ENCODE assay signal across 7 mouse cellular contexts in genomic region chr8:83331899-83332697, GRCm38 (mm10). TPM values are rescaled to one million over a fixed set of nuclear protein-coding genes. Genes with fewer than 3 reads are reported as not detected.
DNase-seq lines count a peak whose midpoint lies in the region; ATAC-seq and TF ChIP-seq lines count a peak whose summit lies in the region.

Gene Elmod2 (minus strand): TSS chr8:83332486.

- intact Hi-C loops in left cerebral cortex, postnatal 4 days (cut with DNase I), result no loop called here

- peak within 1 kb of the TSS; percentile 82 for H3K9ac ChIP-seq in intestine, postnatal 0 days (ENCODE audit: low read depth, low read length)
- peak within 1 kb of the TSS; percentile 82 for H3K9ac ChIP-seq in midbrain, embryonic 12.5 days (replicated peaks)

- peak within 1 kb of the TSS; percentile 93 for H3K4me3 ChIP-seq in embryonic facial prominence, embryonic 10.5 days
- peak within 1 kb of the TSS; percentile 87 for H3K4me3 ChIP-seq in intestine, postnatal 0 days (ENCODE audit: low read depth, low read length)
- peak within 1 kb of the TSS; percentile 90 for H3K4me3 ChIP-seq in midbrain, embryonic 12.5 days
- H3K4me3 ChIP-seq in small intestine, adult 2 months (ENCODE audit: low read depth, low read length), result peak within 1 kb of the TSS; percentile 97

- H3K36me3 ChIP-seq in embryonic facial prominence, embryonic 10.5 days (replicated peaks), result peaks cover 21% of the 10 kb centered on the region
- H3K36me3 ChIP-seq in intestine, postnatal 0 days (ENCODE audit: control insufficient read depth, insufficient read depth), result peaks cover 8% of the 10 kb centered on the region
- H3K36me3 ChIP-seq in midbrain, embryonic 12.5 days, result peaks cover 18% of the 10 kb centered on the region
- H3K36me3 ChIP-seq in small intestine, adult 2 months (ENCODE audit: control insufficient read depth, insufficient read depth, low read length), result peaks cover 7% of the 10 kb centered on the region; the same call in 1 of the 2 replicates

- H3K9me3 ChIP-seq in embryonic facial prominence, embryonic 10.5 days, result no peaks in the 10 kb centered on the region
- no peaks in the 10 kb centered on the region for H3K9me3 ChIP-seq in intestine, postnatal 0 days (ENCODE audit: control insufficient read depth)
- no peaks in the 10 kb centered on the region for H3K9me3 ChIP-seq in midbrain, embryonic 12.5 days

- peak within 1 kb of the TSS; percentile 90 for H3K27ac ChIP-seq in embryonic facial prominence, embryonic 10.5 days (replicated peaks)
- peak within 1 kb of the TSS; percentile 63 for H3K27ac ChIP-seq in intestine, postnatal 0 days (ENCODE audit: low read depth, low read length)
- peak within 1 kb of the TSS; percentile 68 for H3K27ac ChIP-seq in midbrain, embryonic 12.5 days (replicated peaks)
- peak within 1 kb of the TSS; percentile 85 for H3K27ac ChIP-seq in small intestine, adult 2 months (ENCODE audit: insufficient read depth, low read depth, low read length)

- H3K27me3 ChIP-seq in embryonic facial prominence, embryonic 10.5 days (replicated peaks; ENCODE audit: low read depth, poor library complexity, severe bottlenecking), result peaks cover 20% of the 10 kb centered on the region
- H3K27me3 ChIP-seq in intestine, postnatal 0 days (replicated peaks; ENCODE audit: control insufficient read depth, insufficient read depth, low read length), result no peaks in the 10 kb centered on the region; the same call in 1 of the 2 replicates
- peaks cover 7% of the 10 kb centered on the region; the same call in 1 of the 2 replicates for H3K27me3 ChIP-seq in midbrain, embryonic 12.5 days
- H3K27me3 ChIP-seq in small intestine, adult 2 months (ENCODE audit: control insufficient read depth, insufficient read depth, low read length), result no peaks in the 10 kb centered on the region

- no peak for TF ChIP-seq CTCF in intestine, postnatal 0 days (IDR thresholded peaks at IDR 0.05; ENCODE audit: low read depth)
- TF ChIP-seq CTCF in small intestine, adult 2 months (IDR thresholded peaks at IDR 0.05; ENCODE audit: extremely low read depth, insufficient read length, insufficient replicate concordance, low read depth, low read length), result no peak

- TF ChIP-seq POLR2A in small intestine, adult 2 months (IDR thresholded peaks at IDR 0.05; ENCODE audit: low read depth, low read length), result peak; percentile 89

- H3K4me1 ChIP-seq in embryonic facial prominence, embryonic 10.5 days, result peaks cover 14% of the 10 kb centered on the region
- H3K4me1 ChIP-seq in intestine, postnatal 0 days (replicated peaks; ENCODE audit: control insufficient read depth, insufficient read depth, low read length), result no peaks in the 10 kb centered on the region
- peaks cover 7% of the 10 kb centered on the region for H3K4me1 ChIP-seq in midbrain, embryonic 12.5 days
- H3K4me1 ChIP-seq in small intestine, adult 2 months (ENCODE audit: control insufficient read depth, insufficient read depth, insufficient read length, low read length), result peaks cover 3% of the 10 kb centered on the region; the same call in 1 of the 2 replicates

- DNase-seq in adrenal gland, postnatal 10 days, result peak; percentile 99
- peak; percentile 98 for DNase-seq in embryonic facial prominence, embryonic 10.5 days (ENCODE audit: low spot score)
- DNase-seq in gonadal fat pad, adult 2 months (ENCODE audit: low read depth), result peak; percentile 27
- DNase-seq in left cerebral cortex, postnatal 4 days, result peak; percentile 98

- H3K4me2 ChIP-seq in intestine, postnatal 0 days (replicated peaks; ENCODE audit: low read depth), result peak within 1 kb of the TSS; percentile 96
- H3K4me2 ChIP-seq in midbrain, embryonic 12.5 days (replicated peaks), result peak within 1 kb of the TSS; percentile 79

- WGBS in embryonic facial prominence, embryonic 10.5 days, result under 1% methylated on average over 85 of the region's 85 CpGs
- whole genome bisulfite sequencing in intestine, postnatal 0 days, result under 1% methylated on average over 85 of the region's 85 CpGs
- under 1% methylated on average over 83 of the region's 85 CpGs for WGBS in midbrain, embryonic 12.5 days
- under 1% methylated on average over 85 of the region's 85 CpGs for WGBS in small intestine, adult 2 months

- peak; percentile 98 for ATAC-seq in intestine, postnatal 0 days
- peak; percentile 99 for ATAC-seq in midbrain, embryonic 12.5 days (ENCODE audit: low FRiP score, low read depth)

RNA-seq across cellular contexts. Expression of gene Elmod2, which starts in this region (rescaled TPM):
- 10 to 100 TPM; 22.2 to 25.8 TPM for total RNA-seq in adrenal gland, postnatal 10 days (2021)
- 22.3 and 23.6 TPM in 2 replicates for polyA plus RNA-seq in embryonic facial prominence, embryonic 10.5 days (2016; fragmentation: Nextera tagmentation; extraction: Ambion mirVana)
- polyA plus RNA-seq in gonadal fat pad, adult 2 months (2012; rRNA removed), result 6.4 and 7.4 TPM in 2 replicates
- 5.6 and 6.3 TPM in 2 replicates for polyA plus RNA-seq in intestine, postnatal 0 days (2015; fragmentation: Nextera tagmentation; extraction: Ambion mirVana)
- total RNA-seq in left cerebral cortex, postnatal 4 days (2021), result 10 to 100 TPM; 19.5 to 19.7 TPM
- 30.9 and 34.3 TPM in 2 replicates for polyA plus RNA-seq in midbrain, embryonic 12.5 days (2016; fragmentation: Nextera tagmentation; extraction: Ambion mirVana)
- polyA plus RNA-seq in small intestine, adult 2 months (2012; rRNA removed), result 0.36 and 0.90 TPM in 2 replicates

Comparison
In these comparisons a context has a peak if more than half of its experiments do, and no peak if none do; other contexts are left out.
1. Peak in every context shown above with its lines: DNase-seq, ATAC-seq, H3K4me3 ChIP-seq and H3K27ac ChIP-seq.
2. DNase-seq: peak in every context shown above with its lines; median percentile 99 in adrenal gland, postnatal 10 days; 98 in embryonic facial prominence, embryonic 10.5 days; 98 in left cerebral cortex, postnatal 4 days; 27 in gonadal fat pad, adult 2 months.